Mouse (Mus musculus) hindbrain, embryonic 14.5 days (tissue): ENCODE data around the gene Fes. TPM values are rescaled to one million over a fixed set of nuclear protein-coding genes. Genes with fewer than 3 reads are reported as not detected.

Experiments used
- ATAC-seq: fragments of 200-750 bp; cut with Nextera tagmentation; 2 replicates; pipeline ENCODE4 v1.8.0; 2017; ENCODE audit warnings: moderate number of reproducible peaks, mild to moderate bottlenecking, moderate TSS enrichment, moderate library complexity; ENCODE audit not compliant: low FRiP score
- DNase-seq: peaks from one replicate; pipeline ENCODE4 v3.0.0-alpha.2; 2015; ENCODE audit warnings: low spot score
- H3K27ac ChIP-seq: fragments of 300-500 bp; sonication (generic); 2 replicates; pipeline ENCODE4 v1.5.1; 2014; ENCODE audit warnings: mild to moderate bottlenecking, moderate library complexity
- H3K27me3 ChIP-seq: fragments of 300-500 bp; sonication (generic); 2 replicates; pipeline ENCODE4 v1.6.1; 2014; ENCODE audit warnings: mild to moderate bottlenecking, low read length, mixed read lengths; ENCODE audit not compliant: control insufficient read depth, insufficient read depth
- H3K36me3 ChIP-seq: fragments of 300-500 bp; sonication (generic); replicated peaks from 2 replicates; pipeline ENCODE4 v1.6.1; 2014; ENCODE audit not compliant: control insufficient read depth, insufficient read depth
- H3K4me1 ChIP-seq: fragments of 300-500 bp; sonication (generic); replicated peaks from 2 replicates; pipeline ENCODE4 v1.6.1; 2014; ENCODE audit warnings: antibody characterized with exemption, low read length, mixed read lengths; ENCODE audit not compliant: control insufficient read depth, insufficient read depth
- H3K4me2 ChIP-seq: fragments of 300-500 bp; sonication (generic); replicated peaks from 2 replicates; pipeline ENCODE4 v1.6.1; 2014; ENCODE audit warnings: mild to moderate bottlenecking, moderate library complexity
- H3K4me3 ChIP-seq: fragments of 300-500 bp; sonication (generic); replicated peaks from 2 replicates; pipeline ENCODE4 v1.5.1; 2014; ENCODE audit warnings: mild to moderate bottlenecking, low read length
- H3K9ac ChIP-seq: fragments of 300-500 bp; sonication (generic); 2 replicates; pipeline ENCODE4 v1.6.1; 2014
- H3K9me3 ChIP-seq: fragments of 300-500 bp; sonication (generic); 2 replicates; pipeline ENCODE4 v1.6.1; 2016; ENCODE audit warnings: low read length; ENCODE audit not compliant: control insufficient read depth
- WGBS: fragments of 180-500 bp; shearing (Covaris S2); extraction: QIAGEN DNeasy Blood & Tissue Kit; methylation state at CpG from one replicate; pipeline ENCODE4 v1.1.7; 2014; 5-methylcytosine and 5-hydroxymethylcytosine counted together
- polyA plus RNA-seq: library from polyadenylated mRNA; unstranded; fragments of >200 nt; fragmentation: Nextera tagmentation; extraction: Ambion mirVana; gene quantifications from 2 replicates; pipeline ENCODE4 v1.2.1, GENCODE M21; 2014

The Fes gene
- polyA plus RNA-seq, 1 experiment from 2014 or later, result 4.6 TPM

DNA sequence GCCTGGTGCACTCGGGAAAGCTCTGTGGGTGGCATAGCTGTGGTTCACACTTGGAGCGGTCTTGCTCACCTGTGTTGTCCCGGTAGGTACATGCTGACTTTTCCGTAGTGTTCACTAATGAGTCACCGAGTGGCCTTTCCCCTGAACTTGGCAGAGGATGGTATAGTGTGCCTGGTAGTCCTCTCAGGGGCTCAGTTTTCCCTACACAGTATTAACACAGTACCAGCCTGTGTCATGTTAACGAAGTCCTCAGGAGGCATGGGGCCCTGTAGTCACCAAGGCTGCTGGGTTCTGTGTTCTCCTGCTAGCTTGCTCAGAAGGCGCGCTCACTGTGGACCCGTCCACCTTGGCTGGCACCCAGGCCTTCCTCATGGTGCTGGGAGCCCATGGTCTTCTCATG is 22.6 kb upstream of the Fes start:
- no peaks in the 10 kb centered on the region for H3K36me3 ChIP-seq
- H3K9ac ChIP-seq, result no peak overlapping the region
- H3K4me2 ChIP-seq, result no peak overlapping the region
- H3K4me1 ChIP-seq, result no peaks in the 10 kb centered on the region
- no peaks in the 10 kb centered on the region for H3K9me3 ChIP-seq
- no peaks in the 10 kb centered on the region for H3K27me3 ChIP-seq
- WGBS, result 74% methylated on average over 9 of the region's 9 CpGs
- H3K4me3 ChIP-seq, result no peak overlapping the region
- DNase-seq (no peak), ATAC-seq (no peak)
- H3K27ac ChIP-seq, result no peak overlapping the region

DNA sequence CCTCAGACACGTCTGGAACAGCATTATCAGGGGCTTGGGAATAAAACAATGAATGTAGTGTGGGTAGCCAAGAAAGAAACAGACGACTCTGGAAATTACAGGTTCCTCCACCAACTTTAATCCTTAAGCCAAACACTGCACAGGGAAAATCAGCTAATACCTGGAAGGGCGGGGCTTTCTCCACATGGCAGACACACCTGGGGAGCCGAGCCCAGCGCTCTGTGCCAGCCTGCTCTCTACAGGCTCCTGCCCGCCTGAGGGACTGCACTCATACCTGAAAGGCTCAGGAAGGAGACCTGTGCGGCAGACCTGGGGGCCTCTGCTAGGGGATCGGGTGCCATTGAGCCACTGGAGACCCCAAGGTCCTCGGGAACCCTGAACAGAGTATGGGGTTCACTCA is 20.0 kb upstream of the Fes start:
- DNase-seq (no peak), ATAC-seq (no peak)
- H3K4me2 ChIP-seq, result no peak overlapping the region
- no peaks in the 10 kb centered on the region for H3K27me3 ChIP-seq
- 80% methylated on average over 9 of the region's 9 CpGs for WGBS
- no peaks in the 10 kb centered on the region for H3K36me3 ChIP-seq
- no peak overlapping the region for H3K4me3 ChIP-seq
- no peak overlapping the region for H3K9ac ChIP-seq
- no peaks in the 10 kb centered on the region for H3K9me3 ChIP-seq
- no peak overlapping the region for H3K27ac ChIP-seq
- H3K4me1 ChIP-seq, result 0 out of 2 replicates have a peak, but pooled peaks cover 7% of the 10 kb centered on the region

GRCm38 (mm10) chr7:80406186-80406585 is 18.4 kb upstream of the Fes start:
- H3K4me3 ChIP-seq, result no peak overlapping the region
- H3K27ac ChIP-seq, result no peak overlapping the region
- H3K4me1 ChIP-seq, result peaks cover 13% of the 10 kb centered on the region
- DNase-seq (no peak), ATAC-seq (no peak)
- 84% methylated on average over 3 of the region's 3 CpGs for WGBS
- H3K9me3 ChIP-seq, result no peaks in the 10 kb centered on the region
- no peak overlapping the region for H3K9ac ChIP-seq
- H3K4me2 ChIP-seq, result no peak overlapping the region
- no peaks in the 10 kb centered on the region for H3K36me3 ChIP-seq
- H3K27me3 ChIP-seq, result no peaks in the 10 kb centered on the region

- no peak within 1 kb of the TSS for H3K4me2 ChIP-seq
- H3K27ac ChIP-seq, result no peak within 1 kb of the TSS
- no peak within 1 kb of the TSS for H3K9ac ChIP-seq
- 84% methylated on average over 9 of the region's 9 CpGs for WGBS
- DNase-seq (no peak), ATAC-seq (no peak)
- H3K36me3 ChIP-seq, result no peaks in the 10 kb centered on the region
- H3K4me3 ChIP-seq, result no peak within 1 kb of the TSS
- H3K27me3 ChIP-seq, result no peaks in the 10 kb centered on the region
- H3K9me3 ChIP-seq, result no peaks in the 10 kb centered on the region
- peaks cover 20% of the 10 kb centered on the region for H3K4me1 ChIP-seq
These were observed 17.5 kb upstream of the Fes start, which contains the start of gene Furin for GRCm38 (mm10) chr7:80405188-80405695. Furin (minus strand) TSS chr7:80405436.

- ATAC-seq, result no peak
These were observed 16.6 kb upstream of the Fes start for GRCm38 (mm10) chr7:80404101-80404894.

DNA sequence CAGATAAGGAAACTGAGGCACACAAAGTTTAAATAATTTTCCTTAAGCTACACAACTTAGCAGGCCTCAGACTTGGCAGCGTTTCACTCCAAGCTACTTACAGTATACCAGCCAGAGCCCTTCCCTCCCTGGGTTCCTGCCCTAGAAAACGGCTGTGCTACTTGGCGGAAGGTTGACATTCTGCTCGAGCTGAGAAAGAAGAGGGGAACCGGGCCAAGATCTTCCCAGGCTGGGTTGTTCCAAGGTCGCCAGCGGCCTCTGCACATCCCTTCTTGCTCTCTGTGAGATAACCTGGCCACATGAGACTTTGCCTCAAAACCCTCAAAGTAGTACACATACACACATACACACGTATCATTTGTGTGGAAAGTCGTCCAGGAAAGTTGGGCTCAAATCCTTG is 15.8 kb upstream of the Fes start:
- no peaks in the 10 kb centered on the region for H3K9me3 ChIP-seq
- H3K9ac ChIP-seq, result no peak overlapping the region
- peak overlapping the region; percentile 96 for H3K4me2 ChIP-seq
- 49% methylated on average over 9 of the region's 9 CpGs for WGBS
- H3K27me3 ChIP-seq, result no peaks in the 10 kb centered on the region
- ATAC-seq (no peak), DNase-seq (peak; percentile 36)
- peaks cover 23% of the 10 kb centered on the region for H3K4me1 ChIP-seq
- H3K4me3 ChIP-seq, result peak overlapping the region; percentile 78; the same call in 1 of the 2 replicates
- H3K36me3 ChIP-seq, result no peaks in the 10 kb centered on the region
- no peak overlapping the region for H3K27ac ChIP-seq

More at GRCm38 (mm10) chr7:80404101-80404894, 16.6 kb upstream of the Fes start:
- no peak for DNase-seq
- no peak overlapping the region for H3K27ac ChIP-seq
- no peaks in the 10 kb centered on the region for H3K36me3 ChIP-seq
- no peaks in the 10 kb centered on the region for H3K9me3 ChIP-seq
- H3K9ac ChIP-seq, result no peak overlapping the region
- H3K4me3 ChIP-seq, result no peak overlapping the region
- 65% methylated on average over 7 of the region's 7 CpGs for WGBS
- no peaks in the 10 kb centered on the region for H3K27me3 ChIP-seq
- no peak overlapping the region for H3K4me2 ChIP-seq
- peaks cover 23% of the 10 kb centered on the region for H3K4me1 ChIP-seq

GRCm38 (mm10) chr7:80402651-80403321 is 15.0 kb upstream of the Fes start:
- Histone ChIP-seq H3K27me3 (no peaks in the 10 kb centered on the region), H3K9me3 (no peaks in the 10 kb centered on the region), H3K9ac (peak overlapping the region; percentile 86), H3K36me3 (peaks cover 5% of the 10 kb centered on the region; the same call in 1 of the 2 replicates), H3K4me1 (peaks cover 23% of the 10 kb centered on the region), H3K4me3 (peak overlapping the region; percentile 78), H3K4me2 (peak overlapping the region; percentile 96), H3K27ac (peak overlapping the region; percentile 79)
- ATAC-seq (peak; percentile 77), DNase-seq (peak; percentile 66)
- WGBS, result under 1% methylated on average over 32 of the region's 92 CpGs

DNA sequence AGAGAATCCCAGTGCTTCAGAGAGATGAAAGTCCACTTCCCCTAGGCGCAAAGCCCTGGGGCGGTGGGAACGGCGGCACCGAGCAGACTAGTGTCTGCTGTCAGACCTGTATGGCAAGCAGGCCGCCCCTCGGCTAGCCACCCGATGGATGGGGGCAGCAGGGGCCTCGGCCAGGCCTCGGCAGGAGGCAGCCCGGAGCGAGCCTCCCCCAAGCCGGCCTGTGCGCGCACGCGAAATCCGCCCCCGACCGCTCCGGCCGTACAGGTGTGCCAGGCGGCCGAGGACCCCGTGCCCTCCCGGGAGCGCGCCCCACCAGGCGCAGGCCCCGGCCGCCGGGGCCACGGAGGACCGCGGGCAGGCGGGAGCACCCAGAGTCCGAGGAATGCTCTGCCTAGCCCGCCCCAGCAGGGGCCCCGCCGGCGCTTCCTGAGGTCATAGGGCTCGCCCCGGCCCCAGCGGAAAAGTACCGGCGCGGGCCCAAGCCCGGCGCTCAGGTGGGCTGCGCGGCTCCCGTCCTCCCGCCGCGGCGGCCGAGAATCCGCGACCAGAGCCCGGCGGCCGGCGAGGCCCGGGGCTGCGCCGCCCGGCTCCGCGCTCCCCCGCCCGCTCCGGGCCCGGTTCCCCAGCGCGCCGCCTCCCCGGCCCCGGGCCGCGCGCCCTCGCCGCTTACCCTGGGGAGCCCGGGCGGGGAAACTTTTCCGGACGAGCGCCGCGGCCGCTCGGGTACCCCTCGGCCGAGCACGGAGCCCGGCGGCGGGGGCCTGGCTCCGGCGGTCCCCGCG is 14.3 kb upstream of the Fes start:
- H3K4me2 ChIP-seq, result peak overlapping the region; percentile 96
- peak overlapping the region; percentile 79 for H3K27ac ChIP-seq
- peak; percentile 28 for DNase-seq
- peak; percentile 54 for ATAC-seq
- under 1% methylated on average over 71 of the region's 102 CpGs for whole genome bisulfite sequencing
- no peaks in the 10 kb centered on the region for H3K27me3 ChIP-seq
- peak overlapping the region; percentile 86 for H3K9ac ChIP-seq
- H3K36me3 ChIP-seq, result peaks cover 12% of the 10 kb centered on the region
- H3K4me3 ChIP-seq, result peak overlapping the region; percentile 78
- H3K4me1 ChIP-seq, result peaks cover 23% of the 10 kb centered on the region
- no peaks in the 10 kb centered on the region for H3K9me3 ChIP-seq
